7 mouse cellular contexts compared by ENCODE assay signal in genomic region chr2:173307984-173308383, GRCm38 (mm10). TPM values are rescaled to one million over a fixed set of nuclear protein-coding genes. Genes with fewer than 3 reads are reported as not detected.
DNase-seq lines count a peak whose midpoint lies in the region; ATAC-seq and TF ChIP-seq lines count a peak whose summit lies in the region.

No protein-coding gene starts in this region.

- TF ChIP-seq POLR2A in kidney, adult 2 months (IDR thresholded peaks at IDR 0.05; ENCODE audit: low read depth, low read length), result no peak
- no peak for TF ChIP-seq POLR2A in olfactory bulb, adult 2 months (IDR thresholded peaks at IDR 0.05; ENCODE audit: insufficient read depth, low read depth, low read length)

- no peaks in the 10 kb centered on the region for H3K9me3 ChIP-seq in forebrain, embryonic 12.5 days
- H3K9me3 ChIP-seq in intestine, embryonic 16.5 days (ENCODE audit: control insufficient read depth, low read length), result no peaks in the 10 kb centered on the region

- peak overlapping the region; percentile 40; the same call in 1 of the 2 replicates for H3K9ac ChIP-seq in forebrain, embryonic 12.5 days
- no peak overlapping the region for H3K9ac ChIP-seq in intestine, embryonic 16.5 days (ENCODE audit: low read depth, low read length)

- ATAC-seq in forebrain, embryonic 12.5 days (ENCODE audit: low FRiP score), result peak; percentile 47; the same call in 1 of the 2 replicates
- ATAC-seq in intestine, embryonic 16.5 days, result peak; percentile 10; the same call in 1 of the 2 replicates

- TF ChIP-seq CTCF in kidney, adult 2 months (conservative IDR thresholded peaks at IDR 0.05; ENCODE audit: insufficient read depth, insufficient read length, low read depth, low read length), result no peak
- no peak for TF ChIP-seq CTCF in olfactory bulb, adult 2 months (IDR thresholded peaks at IDR 0.05; ENCODE audit: insufficient read depth, low read depth, low read length)

- 14% methylated on average over 4 of the region's 4 CpGs for WGBS in kidney, adult 2 months
- WGBS in forebrain, embryonic 12.5 days, result 20% methylated on average over 4 of the region's 4 CpGs
- WGBS in intestine, embryonic 16.5 days, result 19% methylated on average over 4 of the region's 4 CpGs
- 17% methylated on average over 4 of the region's 4 CpGs for WGBS in olfactory bulb, adult 2 months

- H3K27ac ChIP-seq in kidney, adult 2 months (ENCODE audit: insufficient read depth, low read depth, low read length), result no peak overlapping the region
- H3K27ac ChIP-seq in forebrain, embryonic 12.5 days, result peak overlapping the region; percentile 50
- no peak overlapping the region for H3K27ac ChIP-seq in intestine, embryonic 16.5 days (ENCODE audit: low read length)
- H3K27ac ChIP-seq in olfactory bulb, adult 2 months (ENCODE audit: insufficient read depth, low read depth, low read length), result peak overlapping the region; percentile 56

- H3K36me3 ChIP-seq in kidney, adult 2 months (ENCODE audit: control insufficient read depth, insufficient read depth, low read length), result no peaks in the 10 kb centered on the region
- H3K36me3 ChIP-seq in forebrain, embryonic 12.5 days (replicated peaks), result no peaks in the 10 kb centered on the region
- no peaks in the 10 kb centered on the region for H3K36me3 ChIP-seq in intestine, embryonic 16.5 days (ENCODE audit: control insufficient read depth, insufficient read depth, low read length)

- no peak overlapping the region for H3K4me3 ChIP-seq in kidney, adult 2 months (ENCODE audit: insufficient read depth, low read depth, low read length)
- peak overlapping the region; percentile 21; the same call in 1 of the 2 replicates for H3K4me3 ChIP-seq in forebrain, embryonic 12.5 days (replicated peaks)
- no peak overlapping the region for H3K4me3 ChIP-seq in intestine, embryonic 16.5 days (ENCODE audit: low read length)
- no peak overlapping the region for H3K4me3 ChIP-seq in olfactory bulb, adult 2 months (ENCODE audit: insufficient read depth, low read depth, low read length)

- no peaks in the 10 kb centered on the region for H3K27me3 ChIP-seq in kidney, adult 2 months (replicated peaks; ENCODE audit: control insufficient read depth, insufficient read depth, low read length)
- H3K27me3 ChIP-seq in forebrain, embryonic 12.5 days, result peaks cover 13% of the 10 kb centered on the region
- no peaks in the 10 kb centered on the region for H3K27me3 ChIP-seq in intestine, embryonic 16.5 days (replicated peaks; ENCODE audit: control insufficient read depth, insufficient read depth, low read length)

- peak overlapping the region; percentile 49 for H3K4me2 ChIP-seq in forebrain, embryonic 12.5 days
- H3K4me2 ChIP-seq in intestine, embryonic 16.5 days (ENCODE audit: low read depth, low read length), result peak overlapping the region; percentile 33

- peak; percentile 17 for DNase-seq in kidney, postnatal 14 days
- no peak for DNase-seq in kidney, adult 2 months
- DNase-seq in cerebellum, adult 11 months, result no peak
- no peak for DNase-seq in c-Kit-positive CD71-positive TER-119-positive erythroid progenitor cells, embryonic 14.5 days (ENCODE audit: low spot score)

- no peaks in the 10 kb centered on the region for H3K4me1 ChIP-seq in kidney, adult 2 months (ENCODE audit: control insufficient read depth, insufficient read depth, low read length)
- H3K4me1 ChIP-seq in forebrain, embryonic 12.5 days, result peaks cover 15% of the 10 kb centered on the region
- peaks cover 10% of the 10 kb centered on the region for H3K4me1 ChIP-seq in intestine, embryonic 16.5 days (ENCODE audit: control insufficient read depth, insufficient read depth, low read length)
- peaks cover 25% of the 10 kb centered on the region for H3K4me1 ChIP-seq in olfactory bulb, adult 2 months (ENCODE audit: control insufficient read depth, insufficient read depth, low read length)

RNA-seq across cellular contexts. Expression of gene Pmepa1, which starts 31.7 kb away (rescaled TPM):
- 35.6 and 44.7 TPM in 2 replicates for polyA plus RNA-seq in kidney, adult 2 months (2012; rRNA removed)
- 3.7 and 4.7 TPM in 2 replicates for polyA plus RNA-seq in forebrain, embryonic 12.5 days (2016; fragmentation: Nextera tagmentation; extraction: Ambion mirVana)
- 4.4 and 4.6 TPM in 2 replicates for polyA plus RNA-seq in intestine, embryonic 16.5 days (2015; fragmentation: Nextera tagmentation; extraction: Ambion mirVana)
- polyA plus RNA-seq in olfactory bulb, adult 2 months (2012; ENCODE audit: insufficient read depth, insufficient read length, low replicate concordance, missing spikeins), result not detected in 2 replicates

Comparison
In these comparisons a context has a peak if more than half of its experiments do, and no peak if none do; other contexts are left out.
1. H3K27ac ChIP-seq: peak in forebrain, embryonic 12.5 days (single experiment) and olfactory bulb, adult 2 months (single experiment); none in kidney, adult 2 months (single experiment) and intestine, embryonic 16.5 days (single experiment).